Mouse (Mus musculus): ENCODE measurements around the gene Mrtfb. TPM values are rescaled to one million over a fixed set of nuclear protein-coding genes. Genes with fewer than 3 reads are reported as not detected.

Mrtfb gene
- polyA plus RNA-seq, 1 experiment from 2014 or later, result 32.5 TPM

GRCm38 (mm10) chr16:13428806-13429205 lies 172.5 kb downstream of the Mrtfb start:
- ATAC-seq (ENCODE audit: insufficient number of reproducible peaks, low FRiP score, low TSS enrichment, low read depth) (no peak), DNase-seq (ENCODE audit: low spot score) (no peak)
- Histone ChIP-seq H3K4me3 (ENCODE audit: low read depth, low read length) (no peak overlapping the region), H3K9ac (ENCODE audit: low read length) (no peak overlapping the region), H3K27ac (replicated peaks; ENCODE audit: low read depth, low read length) (no peak overlapping the region), H3K36me3 (ENCODE audit: control insufficient read depth, insufficient read depth, low read length) (no peaks in the 10 kb centered on the region), H3K9me3 (ENCODE audit: control insufficient read depth, low read length) (no peaks in the 10 kb centered on the region), H3K27me3 (ENCODE audit: control insufficient read depth, insufficient read depth, low read length) (no peaks in the 10 kb centered on the region), H3K4me2 (ENCODE audit: low read depth, severe bottlenecking) (no peak overlapping the region), H3K4me1 (ENCODE audit: control insufficient read depth, insufficient read depth, low read length) (no peaks in the 10 kb centered on the region; the same call in 1 of the 2 replicates)
- WGBS, result 70% methylated on average over 1 of the region's 1 CpGs

- ATAC-seq (ENCODE audit: insufficient number of reproducible peaks, low FRiP score, low TSS enrichment, low read depth) (no peak), DNase-seq (ENCODE audit: low spot score) (no peak)
- no peak overlapping the region for H3K27ac ChIP-seq (replicated peaks; ENCODE audit: low read depth, low read length)
- H3K9ac ChIP-seq (ENCODE audit: low read length), result no peak overlapping the region
- H3K36me3 ChIP-seq (ENCODE audit: control insufficient read depth, insufficient read depth, low read length), result no peaks in the 10 kb centered on the region
- 75% methylated on average over 7 of the region's 7 CpGs for WGBS
- H3K4me2 ChIP-seq (ENCODE audit: low read depth, severe bottlenecking), result no peak overlapping the region
- H3K4me3 ChIP-seq (ENCODE audit: low read depth, low read length), result no peak overlapping the region
- H3K27me3 ChIP-seq (ENCODE audit: control insufficient read depth, insufficient read depth, low read length), result no peaks in the 10 kb centered on the region
- H3K9me3 ChIP-seq (ENCODE audit: control insufficient read depth, low read length), result no peaks in the 10 kb centered on the region
- H3K4me1 ChIP-seq (ENCODE audit: control insufficient read depth, insufficient read depth, low read length), result no peaks in the 10 kb centered on the region; the same call in 1 of the 2 replicates
These were observed 173.8 kb downstream of the Mrtfb start for GRCm38 (mm10) chr16:13429921-13430606.

GRCm38 (mm10) chr16:13430940-13431339 lies 174.7 kb downstream of the Mrtfb start:
- WGBS, result 70% methylated on average over 1 of the region's 1 CpGs
- H3K4me2 ChIP-seq (ENCODE audit: low read depth, severe bottlenecking), result no peak overlapping the region

GRCm38 (mm10) chr16:13435627-13436026 lies 179.3 kb downstream of the Mrtfb start:
- Histone ChIP-seq H3K4me1 (ENCODE audit: control insufficient read depth, insufficient read depth, low read length) (no peaks in the 10 kb centered on the region; the same call in 1 of the 2 replicates), H3K4me2 (ENCODE audit: low read depth, severe bottlenecking) (no peak overlapping the region), H3K9me3 (ENCODE audit: control insufficient read depth, low read length) (no peaks in the 10 kb centered on the region), H3K27ac (replicated peaks; ENCODE audit: low read depth, low read length) (no peak overlapping the region), H3K27me3 (ENCODE audit: control insufficient read depth, insufficient read depth, low read length) (no peaks in the 10 kb centered on the region), H3K4me3 (ENCODE audit: low read depth, low read length) (no peak overlapping the region), H3K9ac (ENCODE audit: low read length) (no peak overlapping the region), H3K36me3 (ENCODE audit: control insufficient read depth, insufficient read depth, low read length) (no peaks in the 10 kb centered on the region)
- DNase-seq (ENCODE audit: low spot score) (no peak), ATAC-seq (ENCODE audit: insufficient number of reproducible peaks, low FRiP score, low TSS enrichment, low read depth) (no peak)
- WGBS, result 84% methylated on average over 2 of the region's 2 CpGs

More at GRCm38 (mm10) chr16:13430940-13431339, 174.7 kb downstream of the Mrtfb start:
- no peaks in the 10 kb centered on the region for H3K36me3 ChIP-seq (ENCODE audit: control insufficient read depth, insufficient read depth, low read length)
- ATAC-seq (ENCODE audit: insufficient number of reproducible peaks, low FRiP score, low TSS enrichment, low read depth) (no peak), DNase-seq (ENCODE audit: low spot score) (no peak)
- no peaks in the 10 kb centered on the region; the same call in 1 of the 2 replicates for H3K4me1 ChIP-seq (ENCODE audit: control insufficient read depth, insufficient read depth, low read length)
- H3K4me3 ChIP-seq (ENCODE audit: low read depth, low read length), result no peak overlapping the region
- H3K27me3 ChIP-seq (ENCODE audit: control insufficient read depth, insufficient read depth, low read length), result no peaks in the 10 kb centered on the region
- no peak overlapping the region for H3K27ac ChIP-seq (replicated peaks; ENCODE audit: low read depth, low read length)
- H3K9me3 ChIP-seq (ENCODE audit: control insufficient read depth, low read length), result no peaks in the 10 kb centered on the region
- no peak overlapping the region for H3K9ac ChIP-seq (ENCODE audit: low read length)

GRCm38 (mm10) chr16:13437037-13437769 lies 180.9 kb downstream of the Mrtfb start:
- ATAC-seq (ENCODE audit: insufficient number of reproducible peaks, low FRiP score, low TSS enrichment, low read depth) (peak; percentile 92), DNase-seq (ENCODE audit: low spot score) (peak; percentile 99)
- H3K9me3 ChIP-seq (ENCODE audit: control insufficient read depth, low read length), result no peaks in the 10 kb centered on the region
- no peaks in the 10 kb centered on the region for H3K36me3 ChIP-seq (ENCODE audit: control insufficient read depth, insufficient read depth, low read length)
- no peak overlapping the region for H3K27ac ChIP-seq (replicated peaks; ENCODE audit: low read depth, low read length)
- peak overlapping the region; percentile 51 for H3K4me2 ChIP-seq (ENCODE audit: low read depth, severe bottlenecking)
- H3K27me3 ChIP-seq (ENCODE audit: control insufficient read depth, insufficient read depth, low read length), result no peaks in the 10 kb centered on the region
- H3K4me3 ChIP-seq (ENCODE audit: low read depth, low read length), result peak overlapping the region; percentile 46
- WGBS, result under 1% methylated on average over 58 of the region's 58 CpGs
- H3K9ac ChIP-seq (ENCODE audit: low read length), result peak overlapping the region; percentile 32
- H3K4me1 ChIP-seq (ENCODE audit: control insufficient read depth, insufficient read depth, low read length), result no peaks in the 10 kb centered on the region; the same call in 1 of the 2 replicates

GRCm38 (mm10) chr16:13437770-13438372 lies 181.6 kb downstream of the Mrtfb start:
- Histone ChIP-seq H3K27me3 (ENCODE audit: control insufficient read depth, insufficient read depth, low read length) (no peaks in the 10 kb centered on the region), H3K27ac (replicated peaks; ENCODE audit: low read depth, low read length) (no peak overlapping the region), H3K4me1 (ENCODE audit: control insufficient read depth, insufficient read depth, low read length) (no peaks in the 10 kb centered on the region; the same call in 1 of the 2 replicates), H3K9ac (ENCODE audit: low read length) (peak overlapping the region; percentile 32), H3K4me3 (ENCODE audit: low read depth, low read length) (peak overlapping the region; percentile 46), H3K4me2 (ENCODE audit: low read depth, severe bottlenecking) (peak overlapping the region; percentile 51), H3K9me3 (ENCODE audit: control insufficient read depth, low read length) (no peaks in the 10 kb centered on the region), H3K36me3 (ENCODE audit: control insufficient read depth, insufficient read depth, low read length) (no peaks in the 10 kb centered on the region)
- under 1% methylated on average over 24 of the region's 24 CpGs for WGBS
- peak; percentile 58; the same call in 1 of the 2 replicates for ATAC-seq (ENCODE audit: insufficient number of reproducible peaks, low FRiP score, low TSS enrichment, low read depth)
- DNase-seq (ENCODE audit: low spot score), result peak; percentile 72

GRCm38 (mm10) chr16:13440468-13440867 lies 184.2 kb downstream of the Mrtfb start:
- H3K27me3 ChIP-seq (ENCODE audit: control insufficient read depth, insufficient read depth, low read length), result no peaks in the 10 kb centered on the region
- H3K36me3 ChIP-seq (ENCODE audit: control insufficient read depth, insufficient read depth, low read length), result no peaks in the 10 kb centered on the region
- ATAC-seq (ENCODE audit: insufficient number of reproducible peaks, low FRiP score, low TSS enrichment, low read depth) (no peak), DNase-seq (ENCODE audit: low spot score) (peak; percentile 58)
- H3K9me3 ChIP-seq (ENCODE audit: control insufficient read depth, low read length), result no peaks in the 10 kb centered on the region
- H3K9ac ChIP-seq (ENCODE audit: low read length), result no peak overlapping the region
- no peaks in the 10 kb centered on the region; the same call in 1 of the 2 replicates for H3K4me1 ChIP-seq (ENCODE audit: control insufficient read depth, insufficient read depth, low read length)
- no peak overlapping the region for H3K4me2 ChIP-seq (ENCODE audit: low read depth, severe bottlenecking)
- no peak overlapping the region for H3K27ac ChIP-seq (replicated peaks; ENCODE audit: low read depth, low read length)
- no peak overlapping the region for H3K4me3 ChIP-seq (ENCODE audit: low read depth, low read length)
- WGBS, result 37% methylated on average over 6 of the region's 6 CpGs

- H3K27ac ChIP-seq (replicated peaks; ENCODE audit: low read depth, low read length), result no peak overlapping the region
- 67% methylated on average over 1 of the region's 1 CpGs for WGBS
- H3K27me3 ChIP-seq (ENCODE audit: control insufficient read depth, insufficient read depth, low read length), result peaks cover 19% of the 10 kb centered on the region
- DNase-seq (ENCODE audit: low spot score) (no peak), ATAC-seq (ENCODE audit: insufficient number of reproducible peaks, low FRiP score, low TSS enrichment, low read depth) (no peak)
- no peak overlapping the region for H3K4me3 ChIP-seq (ENCODE audit: low read depth, low read length)
- no peaks in the 10 kb centered on the region for H3K36me3 ChIP-seq (ENCODE audit: control insufficient read depth, insufficient read depth, low read length)
- H3K9me3 ChIP-seq (ENCODE audit: control insufficient read depth, low read length), result no peaks in the 10 kb centered on the region
- 0 out of 2 replicates have a peak, but pooled peaks cover 2% of the 10 kb centered on the region for H3K4me1 ChIP-seq (ENCODE audit: control insufficient read depth, insufficient read depth, low read length)
- H3K4me2 ChIP-seq (ENCODE audit: low read depth, severe bottlenecking), result no peak overlapping the region
- H3K9ac ChIP-seq (ENCODE audit: low read length), result no peak overlapping the region
These were observed 187.5 kb downstream of the Mrtfb start for GRCm38 (mm10) chr16:13443764-13444163.
